In the genomic region with DNA sequence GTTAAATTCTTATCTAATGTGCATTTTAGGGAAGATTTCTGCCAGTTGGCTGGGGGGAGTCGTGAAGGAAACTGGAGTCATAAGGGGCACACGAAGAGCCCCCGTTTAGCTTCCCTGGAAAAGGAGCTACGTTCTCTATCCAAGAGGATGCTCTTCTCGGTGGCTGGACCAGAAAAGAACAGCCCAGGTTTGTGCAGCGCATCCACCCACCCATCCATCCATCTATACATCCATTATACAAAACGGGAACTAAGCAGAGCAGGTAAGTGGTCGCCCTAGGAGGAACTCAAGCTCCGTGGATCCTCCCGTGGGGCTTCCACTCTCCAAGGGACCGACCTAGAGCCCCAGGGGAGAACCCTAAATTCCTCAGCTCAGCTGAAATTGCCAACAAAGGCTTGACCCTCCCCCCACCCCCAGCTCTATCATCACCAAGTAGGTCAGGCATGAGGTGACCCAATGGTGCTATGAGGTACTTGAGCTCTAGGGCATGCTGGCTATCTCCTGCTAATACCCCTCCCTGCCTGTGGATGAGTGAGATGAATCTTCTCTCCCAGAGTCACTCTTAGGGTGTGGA, we compare ENCODE assay signal across 8 mouse cellular contexts. TPM values are rescaled to one million over a fixed set of nuclear protein-coding genes. Genes with fewer than 3 reads are reported as not detected.
DNase-seq lines count a peak whose midpoint lies in the region; ATAC-seq and TF ChIP-seq lines count a peak whose summit lies in the region.

No protein-coding gene starts in this region.

- no peak for TF ChIP-seq CTCF in midbrain, postnatal 0 days (IDR thresholded peaks at IDR 0.05)

- H3K4me3 ChIP-seq in heart, embryonic 13.5 days: peak overlapping the region; percentile 57
- peak overlapping the region; percentile 6; the same call in 1 of the 2 replicates for H3K4me3 ChIP-seq in brown adipose tissue, adult 24 weeks (ENCODE audit: insufficient read depth, low read depth, low read length)
- H3K4me3 ChIP-seq in hindbrain, embryonic 15.5 days: peak overlapping the region; percentile 56
- H3K4me3 ChIP-seq in midbrain, postnatal 0 days (ENCODE audit: low read depth, low read length): peak overlapping the region; percentile 63

- peaks cover 15% of the 10 kb centered on the region for H3K4me1 ChIP-seq in heart, embryonic 13.5 days
- no peaks in the 10 kb centered on the region for H3K4me1 ChIP-seq in brown adipose tissue, adult 24 weeks (ENCODE audit: control insufficient read depth, insufficient read depth, insufficient read length, low read length)
- H3K4me1 ChIP-seq in hindbrain, embryonic 15.5 days (replicated peaks): peaks cover 24% of the 10 kb centered on the region
- H3K4me1 ChIP-seq in midbrain, postnatal 0 days (ENCODE audit: insufficient read depth, low read length): peaks cover 12% of the 10 kb centered on the region; the same call in 1 of the 2 replicates

- ATAC-seq in heart, embryonic 13.5 days (ENCODE audit: extremely low read depth, insufficient number of reproducible peaks, low FRiP score, low TSS enrichment): no peak
- ATAC-seq in hindbrain, embryonic 15.5 days (ENCODE audit: low FRiP score, low read depth): peak; percentile 14; the same call in 1 of the 2 replicates
- peak; percentile 26; the same call in 1 of the 2 replicates for ATAC-seq in midbrain, postnatal 0 days (ENCODE audit: low FRiP score)

- WGBS in heart, embryonic 13.5 days: 7% methylated on average over 11 of the region's 11 CpGs
- 1% methylated on average over 11 of the region's 11 CpGs for WGBS in hindbrain, embryonic 15.5 days
- WGBS in midbrain, postnatal 0 days: 2% methylated on average over 11 of the region's 11 CpGs

- H3K27ac ChIP-seq in heart, embryonic 13.5 days (replicated peaks): no peak overlapping the region
- no peak overlapping the region for H3K27ac ChIP-seq in brown adipose tissue, adult 24 weeks (replicated peaks; ENCODE audit: low read depth, low read length)
- H3K27ac ChIP-seq in hindbrain, embryonic 15.5 days (replicated peaks): peak overlapping the region; percentile 77
- H3K27ac ChIP-seq in midbrain, postnatal 0 days (ENCODE audit: low read depth, low read length): peak overlapping the region; percentile 77

- H3K9me3 ChIP-seq in heart, embryonic 13.5 days: peaks cover 2% of the 10 kb centered on the region; the same call in 1 of the 2 replicates
- H3K9me3 ChIP-seq in hindbrain, embryonic 15.5 days: no peaks in the 10 kb centered on the region
- no peaks in the 10 kb centered on the region for H3K9me3 ChIP-seq in midbrain, postnatal 0 days (ENCODE audit: low read length)

- H3K4me2 ChIP-seq in heart, embryonic 13.5 days: peak overlapping the region; percentile 81
- H3K4me2 ChIP-seq in hindbrain, embryonic 15.5 days: peak overlapping the region; percentile 56
- peak overlapping the region; percentile 68 for H3K4me2 ChIP-seq in midbrain, postnatal 0 days (ENCODE audit: low read depth, low read length, poor library complexity, severe bottlenecking)

- no peak for DNase-seq in heart, postnatal 36 days
- DNase-seq in midbrain, postnatal 0 days (ENCODE audit: low spot score): peak; percentile 21
- DNase-seq in frontal cortex, postnatal 25 days (ENCODE audit: low spot score in 2 of 2): no peak
- DNase-seq in urinary bladder, postnatal 10 days (ENCODE audit: low spot score): no peak
- DNase-seq in layer of hippocampus, adult 9-10 months (ENCODE audit: low spot score): no peak

- intact Hi-C loops in heart, postnatal 36 days (cut with DNase I): no loop called here

- peak overlapping the region; percentile 79 for H3K9ac ChIP-seq in heart, embryonic 13.5 days
- peak overlapping the region; percentile 82 for H3K9ac ChIP-seq in hindbrain, embryonic 15.5 days
- peak overlapping the region; percentile 78 for H3K9ac ChIP-seq in midbrain, postnatal 0 days (replicated peaks; ENCODE audit: low read length, poor library complexity, severe bottlenecking)

- H3K27me3 ChIP-seq in heart, embryonic 13.5 days (replicated peaks): peaks cover 32% of the 10 kb centered on the region
- no peaks in the 10 kb centered on the region for H3K27me3 ChIP-seq in hindbrain, embryonic 15.5 days
- H3K27me3 ChIP-seq in midbrain, postnatal 0 days (ENCODE audit: insufficient read depth, low read length): no peaks in the 10 kb centered on the region

- H3K36me3 ChIP-seq in heart, embryonic 13.5 days: no peaks in the 10 kb centered on the region
- peaks cover 4% of the 10 kb centered on the region; the same call in 1 of the 2 replicates for H3K36me3 ChIP-seq in hindbrain, embryonic 15.5 days
- H3K36me3 ChIP-seq in midbrain, postnatal 0 days (ENCODE audit: insufficient read depth, low read length): peaks cover 7% of the 10 kb centered on the region; the same call in 1 of the 2 replicates

RNA-seq across cellular contexts. Expression of a gene that starts 0.7 kb away (rescaled TPM):
- 45.8 and 46.8 TPM in 2 replicates for polyA plus RNA-seq in heart, embryonic 13.5 days (2015; fragmentation: Nextera tagmentation; extraction: Ambion mirVana)
- total RNA-seq in heart, postnatal 36 days (2021): 10 to 100 TPM; 36.7 to 40.3 TPM
- polyA plus RNA-seq in brown adipose tissue, adult 24 weeks (2012; ENCODE audit: insufficient read depth, insufficient read length, missing spikeins): 19.0 and 24.7 TPM in 2 replicates
- polyA plus RNA-seq in hindbrain, embryonic 15.5 days (2015; fragmentation: Nextera tagmentation; extraction: Ambion mirVana): 42.7 and 43.3 TPM in 2 replicates
- 40.0 and 53.3 TPM in 2 replicates for total RNA-seq in midbrain, postnatal 0 days (2014; rRNA removed)
- 24.7 and 28.4 TPM in 2 replicates for polyA plus RNA-seq in midbrain, postnatal 0 days (2015; fragmentation: Nextera tagmentation; extraction: Ambion mirVana)

RNA-seq across cellular contexts. Expression of a gene that starts 13.5 kb away (rescaled TPM):
- polyA plus RNA-seq in heart, embryonic 13.5 days (2015; fragmentation: Nextera tagmentation; extraction: Ambion mirVana): 37.3 and 42.9 TPM in 2 replicates
- 10 to 100 TPM; 14.2 to 16.2 TPM for total RNA-seq in heart, postnatal 36 days (2021)
- 22.6 and 34.2 TPM in 2 replicates for polyA plus RNA-seq in brown adipose tissue, adult 24 weeks (2012; ENCODE audit: insufficient read depth, insufficient read length, missing spikeins)
- 57.3 and 69.1 TPM in 2 replicates for polyA plus RNA-seq in hindbrain, embryonic 15.5 days (2015; fragmentation: Nextera tagmentation; extraction: Ambion mirVana)
- 8.1 and 17.1 TPM in 2 replicates for total RNA-seq in midbrain, postnatal 0 days (2014; rRNA removed)
- 64.0 and 69.5 TPM in 2 replicates for polyA plus RNA-seq in midbrain, postnatal 0 days (2015; fragmentation: Nextera tagmentation; extraction: Ambion mirVana)

RNA-seq across cellular contexts. Expression of a gene that starts 21.7 kb away (rescaled TPM):
- 798 and 814 TPM in 2 replicates for polyA plus RNA-seq in heart, embryonic 13.5 days (2015; fragmentation: Nextera tagmentation; extraction: Ambion mirVana)
- total RNA-seq in heart, postnatal 36 days (2021): 100 to 1,000 TPM; 180 to 208 TPM
- 2,169 and 2,213 TPM in 2 replicates for polyA plus RNA-seq in brown adipose tissue, adult 24 weeks (2012; ENCODE audit: insufficient read depth, insufficient read length, missing spikeins)
- polyA plus RNA-seq in hindbrain, embryonic 15.5 days (2015; fragmentation: Nextera tagmentation; extraction: Ambion mirVana): 113 and 134 TPM in 2 replicates
- 35.4 and 46.2 TPM in 2 replicates for total RNA-seq in midbrain, postnatal 0 days (2014; rRNA removed)
- 69.7 and 76.8 TPM in 2 replicates for polyA plus RNA-seq in midbrain, postnatal 0 days (2015; fragmentation: Nextera tagmentation; extraction: Ambion mirVana)

RNA-seq across cellular contexts. Expression of a gene that starts 34.5 kb away (rescaled TPM):
- 20.2 and 21.2 TPM in 2 replicates for polyA plus RNA-seq in heart, embryonic 13.5 days (2015; fragmentation: Nextera tagmentation; extraction: Ambion mirVana)
- under 1 TPM; 0.60 to 0.78 TPM for total RNA-seq in heart, postnatal 36 days (2021)
- 0.67 and 1.3 TPM in 2 replicates for polyA plus RNA-seq in brown adipose tissue, adult 24 weeks (2012; ENCODE audit: insufficient read depth, insufficient read length, missing spikeins)
- polyA plus RNA-seq in hindbrain, embryonic 15.5 days (2015; fragmentation: Nextera tagmentation; extraction: Ambion mirVana): 96.1 and 110 TPM in 2 replicates
- total RNA-seq in midbrain, postnatal 0 days (2014; rRNA removed): 350 and 364 TPM in 2 replicates
- polyA plus RNA-seq in midbrain, postnatal 0 days (2015; fragmentation: Nextera tagmentation; extraction: Ambion mirVana): 171 and 181 TPM in 2 replicates

RNA-seq across cellular contexts. Expression of a gene that starts 48.7 kb away (rescaled TPM):
- 18.8 and 19.5 TPM in 2 replicates for polyA plus RNA-seq in heart, embryonic 13.5 days (2015; fragmentation: Nextera tagmentation; extraction: Ambion mirVana)
- 1 to 10 TPM; 5.8 to 6.5 TPM for total RNA-seq in heart, postnatal 36 days (2021)
- 2.2 and 3.3 TPM in 2 replicates for polyA plus RNA-seq in brown adipose tissue, adult 24 weeks (2012; ENCODE audit: insufficient read depth, insufficient read length, missing spikeins)
- polyA plus RNA-seq in hindbrain, embryonic 15.5 days (2015; fragmentation: Nextera tagmentation; extraction: Ambion mirVana): 4.2 and 4.5 TPM in 2 replicates
- 4.2 and 4.5 TPM in 2 replicates for total RNA-seq in midbrain, postnatal 0 days (2014; rRNA removed)
- polyA plus RNA-seq in midbrain, postnatal 0 days (2015; fragmentation: Nextera tagmentation; extraction: Ambion mirVana): 4.0 and 4.7 TPM in 2 replicates

Comparison
In these comparisons a context has a peak if more than half of its experiments do, and no peak if none do; other contexts are left out.
1. H3K27ac ChIP-seq: peak in hindbrain, embryonic 15.5 days (single experiment) and midbrain, postnatal 0 days (single experiment); none in heart, embryonic 13.5 days (single experiment) and brown adipose tissue, adult 24 weeks (single experiment).
2. H3K4me3 ChIP-seq: peak in every context shown above with its lines; median percentile 63 in midbrain, postnatal 0 days; 57 in heart, embryonic 13.5 days; 56 in hindbrain, embryonic 15.5 days; 6 in brown adipose tissue, adult 24 weeks.
3. Peak in every context shown above with its lines, with median percentiles within 50 percentile points of each other: H3K4me2 ChIP-seq and H3K9ac ChIP-seq.